Comparison of ENCODE assay signal across 23 mouse cellular contexts in genomic region chr6:56905486-56905885, GRCm38 (mm10). TPM values are rescaled to one million over a fixed set of nuclear protein-coding genes. Genes with fewer than 3 reads are reported as not detected.
DNase-seq lines count a peak whose midpoint lies in the region; ATAC-seq and TF ChIP-seq lines count a peak whose summit lies in the region.
"Had no signal": no experiment of that assay in that cellular context is flagged by ENCODE, and none has a peak within 500 bp of the region (broad histone marks: within the 10 kb centered on the region; RNA-seq: fewer than 3 reads in every experiment).

No protein-coding gene starts in this region.

- H3K36me3 ChIP-seq in heart, embryonic 10.5 days = no peaks in the 10 kb centered on the region
- peaks cover 22% of the 10 kb centered on the region for H3K36me3 ChIP-seq in liver, embryonic 12.5 days
- H3K36me3 ChIP-seq in liver, embryonic 14.5 days (replicated peaks; ENCODE audit: control insufficient read depth, insufficient read depth, low read depth) = peaks cover 11% of the 10 kb centered on the region
- peaks cover 12% of the 10 kb centered on the region for H3K36me3 ChIP-seq in liver, embryonic 16.5 days (ENCODE audit: control insufficient read depth, insufficient read depth)
- H3K36me3 ChIP-seq in embryonic facial prominence, embryonic 10.5 days (replicated peaks) = no peaks in the 10 kb centered on the region
- H3K36me3 ChIP-seq: forebrain, embryonic 12.5 days; forebrain, embryonic 15.5 days; hindbrain, embryonic 12.5 days; hindbrain, embryonic 15.5 days had no signal

- WGBS in heart, embryonic 10.5 days = 88% methylated on average over 5 of the region's 5 CpGs
- WGBS in liver, embryonic 12.5 days (ENCODE audit: insufficient replicate concordance) = 83% methylated on average over 5 of the region's 5 CpGs
- WGBS in liver, embryonic 14.5 days (ENCODE audit: insufficient replicate concordance) = 76% methylated on average over 5 of the region's 5 CpGs
- 87% methylated on average over 5 of the region's 5 CpGs for WGBS in liver, embryonic 16.5 days (ENCODE audit: insufficient replicate concordance)
- WGBS in embryonic facial prominence, embryonic 10.5 days = 95% methylated on average over 5 of the region's 5 CpGs

- peak; percentile 8 for DNase-seq in heart, adult 11 months
- no peak for DNase-seq in heart, embryonic 10.5 days (ENCODE audit: low spot score)
- DNase-seq in liver = no peak
- no peak for DNase-seq in liver, embryonic 14.5 days (ENCODE audit: low read depth in 3 of 3, low spot score in 3 of 3)
- DNase-seq in embryonic facial prominence, embryonic 10.5 days (ENCODE audit: low spot score) = no peak
- DNase-seq: adrenal gland, adult 8-10 months; adrenal gland, postnatal 25 days; cerebellum, adult 11-12 months; cerebellum, adult 8-10 months; cerebellum, postnatal 10 days; cerebellum, postnatal 36 days; embryo, embryonic 11 days; gastrocnemius, postnatal 14 days; heart, adult 2 months had no signal

- peaks cover 29% of the 10 kb centered on the region for H3K4me1 ChIP-seq in heart, embryonic 10.5 days
- peaks cover 100% of the 10 kb centered on the region for H3K4me1 ChIP-seq in liver, embryonic 12.5 days
- peaks cover 76 to 97% of the 10 kb centered on the region in 2 experiments for H3K4me1 ChIP-seq in liver, embryonic 14.5 days (replicated peaks; ENCODE audit: control insufficient read depth in 2 of 2, insufficient read depth in 2 of 2, low read length in 1 of 2)
- H3K4me1 ChIP-seq in liver, embryonic 16.5 days (ENCODE audit: control insufficient read depth, low read depth, low read length) = peaks cover 85% of the 10 kb centered on the region
- H3K4me1 ChIP-seq in embryonic facial prominence, embryonic 10.5 days = peaks cover 10% of the 10 kb centered on the region

- H3K9ac ChIP-seq in liver, embryonic 12.5 days = no peak overlapping the region
- H3K9ac ChIP-seq in liver, embryonic 14.5 days (replicated peaks) = peak overlapping the region; percentile 25
- H3K9ac ChIP-seq in liver, embryonic 16.5 days (ENCODE audit: low read depth, low read length) = no peak overlapping the region
- H3K9ac ChIP-seq: forebrain, embryonic 12.5 days; forebrain, embryonic 15.5 days; hindbrain, embryonic 12.5 days; hindbrain, embryonic 15.5 days had no signal

- ATAC-seq in liver, embryonic 12.5 days = no peak
- no peak for ATAC-seq in liver, embryonic 14.5 days (ENCODE audit: insufficient read depth)
- no peak for ATAC-seq in liver, embryonic 16.5 days (ENCODE audit: low read depth)
- no peak for ATAC-seq in activated CD4-positive, CD25-positive, alpha-beta regulatory T cell, adult 4 months
- ATAC-seq: CD4-positive, CD25-positive, alpha-beta regulatory T cell, adult 4 months; forebrain, embryonic 15.5 days had no signal

- no peak overlapping the region for H3K27ac ChIP-seq in heart, embryonic 10.5 days
- H3K27ac ChIP-seq in liver, embryonic 12.5 days = peak overlapping the region; percentile 98
- peak overlapping the region; percentile 91 for H3K27ac ChIP-seq in liver, embryonic 14.5 days
- peak overlapping the region; percentile 100 for H3K27ac ChIP-seq in liver, embryonic 16.5 days (ENCODE audit: low read length)
- no peak overlapping the region for H3K27ac ChIP-seq in embryonic facial prominence, embryonic 10.5 days (replicated peaks)
- H3K27ac ChIP-seq: forebrain, embryonic 12.5 days; heart, adult 2 months; hindbrain, embryonic 12.5 days; hindbrain, embryonic 15.5 days had no signal

- H3K4me2 ChIP-seq in liver, embryonic 12.5 days = peak overlapping the region; percentile 82; the same call in 1 of the 2 replicates
- peak overlapping the region; percentile 44 for H3K4me2 ChIP-seq in liver, embryonic 14.5 days (ENCODE audit: low read depth)
- peak overlapping the region; percentile 50; the same call in 1 of the 2 replicates for H3K4me2 ChIP-seq in liver, embryonic 16.5 days (ENCODE audit: low read depth, low read length)
- H3K4me2 ChIP-seq: forebrain, embryonic 12.5 days; forebrain, embryonic 15.5 days; heart, embryonic 11.5 days; hindbrain, embryonic 12.5 days; hindbrain, embryonic 15.5 days had no signal

- TF ChIP-seq EP300 in liver, embryonic 14.5 days (IDR thresholded peaks at IDR 0.05; ENCODE audit: low read depth) = no peak

- no peaks in the 10 kb centered on the region for H3K27me3 ChIP-seq in heart, embryonic 10.5 days (ENCODE audit: insufficient read depth, poor library complexity, severe bottlenecking)
- no peaks in the 10 kb centered on the region for H3K27me3 ChIP-seq in liver, embryonic 12.5 days (replicated peaks)
- H3K27me3 ChIP-seq in liver, embryonic 14.5 days (ENCODE audit: control insufficient read depth, insufficient read depth, low read length) = no peaks in the 10 kb centered on the region
- no peaks in the 10 kb centered on the region for H3K27me3 ChIP-seq in liver, embryonic 16.5 days (ENCODE audit: control insufficient read depth, insufficient read depth, low read depth, low read length)
- no peaks in the 10 kb centered on the region for H3K27me3 ChIP-seq in embryonic facial prominence, embryonic 10.5 days (replicated peaks; ENCODE audit: low read depth, poor library complexity, severe bottlenecking)
- H3K27me3 ChIP-seq: forebrain, embryonic 12.5 days; forebrain, embryonic 15.5 days; hindbrain, embryonic 12.5 days; hindbrain, embryonic 15.5 days had no signal

- no peaks in the 10 kb centered on the region for H3K9me3 ChIP-seq in heart, embryonic 10.5 days
- H3K9me3 ChIP-seq in liver, embryonic 12.5 days (replicated peaks) = no peaks in the 10 kb centered on the region
- H3K9me3 ChIP-seq in liver, embryonic 14.5 days (ENCODE audit: control insufficient read depth, low read length) = no peaks in the 10 kb centered on the region
- H3K9me3 ChIP-seq in liver, embryonic 16.5 days (replicated peaks; ENCODE audit: control insufficient read depth, low read length) = no peaks in the 10 kb centered on the region
- H3K9me3 ChIP-seq in embryonic facial prominence, embryonic 10.5 days = no peaks in the 10 kb centered on the region
- H3K9me3 ChIP-seq: forebrain, embryonic 12.5 days; forebrain, embryonic 15.5 days; hindbrain, embryonic 12.5 days; hindbrain, embryonic 15.5 days had no signal

- no peak for TF ChIP-seq CTCF in liver, embryonic 14.5 days (IDR thresholded peaks at IDR 0.05; ENCODE audit: low read depth)

- no peak overlapping the region for H3K4me3 ChIP-seq in heart, embryonic 10.5 days
- no peak overlapping the region for H3K4me3 ChIP-seq in liver, embryonic 12.5 days
- H3K4me3 ChIP-seq in liver, embryonic 14.5 days (ENCODE audit: insufficient read depth in 1 of 2, low read depth in 2 of 2, low read length in 2 of 2) = no peak overlapping the region
- no peak overlapping the region for H3K4me3 ChIP-seq in liver, embryonic 16.5 days (ENCODE audit: low read depth, low read length)
- no peak overlapping the region for H3K4me3 ChIP-seq in embryonic facial prominence, embryonic 10.5 days
- H3K4me3 ChIP-seq: forebrain, embryonic 12.5 days; forebrain, embryonic 15.5 days; heart, adult 2 months; hindbrain, embryonic 12.5 days; hindbrain, embryonic 15.5 days had no signal

RNA-seq across cellular contexts. Expression of gene Nt5c3, which starts 18.2 kb away (rescaled TPM):
- polyA plus RNA-seq in heart, embryonic 10.5 days (2016; fragmentation: Nextera tagmentation; extraction: Ambion mirVana) = 74.1 and 75.4 TPM in 2 replicates
- polyA plus RNA-seq in liver, embryonic 12.5 days (2016; fragmentation: Nextera tagmentation; extraction: Ambion mirVana) = 216 and 218 TPM in 2 replicates
- 55.6 and 84.0 TPM in 2 replicates for polyA plus RNA-seq in liver, embryonic 14.5 days (2012; rRNA removed)
- 255 and 257 TPM in 2 replicates for polyA plus RNA-seq in liver, embryonic 14.5 days (2014; fragmentation: Nextera tagmentation; extraction: Ambion mirVana)
- 240 and 242 TPM in 2 replicates for polyA plus RNA-seq in liver, embryonic 16.5 days (2015; fragmentation: Nextera tagmentation; extraction: Ambion mirVana)
- polyA plus RNA-seq in embryonic facial prominence, embryonic 10.5 days (2016; fragmentation: Nextera tagmentation; extraction: Ambion mirVana) = 57.4 and 57.9 TPM in 2 replicates
- polyA plus RNA-seq in activated CD4-positive, CD25-positive, alpha-beta regulatory T cell, adult 4 months (2017; shearing (Covaris generic)) = 10 to 100 TPM; 65.0 to 70.7 TPM

RNA-seq across cellular contexts. Expression of gene Vmn1r4, which starts 18.3 kb away (rescaled TPM):
- 0.13 and 0.16 TPM in 2 replicates for polyA plus RNA-seq in heart, embryonic 10.5 days (2016; fragmentation: Nextera tagmentation; extraction: Ambion mirVana)
- polyA plus RNA-seq in liver, embryonic 12.5 days (2016; fragmentation: Nextera tagmentation; extraction: Ambion mirVana) = 0.13 and 0.29 TPM in 2 replicates
- polyA plus RNA-seq in liver, embryonic 14.5 days (2012; rRNA removed) = 0.10 and 0.13 TPM in 2 replicates
- polyA plus RNA-seq in liver, embryonic 14.5 days (2014; fragmentation: Nextera tagmentation; extraction: Ambion mirVana) = 0.11 and 0.28 TPM in 2 replicates
- 0.15 and 0.18 TPM in 2 replicates for polyA plus RNA-seq in liver, embryonic 16.5 days (2015; fragmentation: Nextera tagmentation; extraction: Ambion mirVana)
- polyA plus RNA-seq in embryonic facial prominence, embryonic 10.5 days (2016; fragmentation: Nextera tagmentation; extraction: Ambion mirVana) = 0.30 and 0.37 TPM in 2 replicates
- not detected for polyA plus RNA-seq in activated CD4-positive, CD25-positive, alpha-beta regulatory T cell, adult 4 months (2017; shearing (Covaris generic))

Comparison
In these comparisons a context has a peak if more than half of its experiments do, and no peak if none do; other contexts are left out.
1. H3K27ac ChIP-seq: peak in liver, embryonic 12.5 days (single experiment), liver, embryonic 14.5 days (single experiment) and liver, embryonic 16.5 days (single experiment); none in heart, embryonic 10.5 days (single experiment) and embryonic facial prominence, embryonic 10.5 days (single experiment).
2. Peak in every context shown above with its lines, with median percentiles within 50 percentile points of each other: H3K4me2 ChIP-seq.